Mouse (Mus musculus): Measurements from ENCODE around the gene Rap1a. TPM values are rescaled to one million over a fixed set of nuclear protein-coding genes. Genes with fewer than 3 reads are reported as not detected.

Gene Rap1a
- polyA plus RNA-seq, 1 experiment, result 150 TPM

- Histone ChIP-seq H3K4me3 (ENCODE audit: insufficient read depth, low read length) (no peak overlapping the region), H3K27ac (ENCODE audit: insufficient read depth, low read length) (no peak overlapping the region), H3K4me1 (ENCODE audit: control insufficient read depth, insufficient read depth, low read length) (no peaks in the 10 kb centered on the region)
- TF ChIP-seq POLR2A (IDR thresholded peaks at IDR 0.05; ENCODE audit: low read depth, low read length) (0 out of 2 replicates have a peak, but pooled peaks have one; percentile 9), CTCF (IDR thresholded peaks at IDR 0.05; ENCODE audit: borderline replicate concordance, insufficient read depth, low read length) (no peak)
These were observed 79.4 kb downstream of the Rap1a start for GRCm38 (mm10) chr3:105721681-105722201.

DNA sequence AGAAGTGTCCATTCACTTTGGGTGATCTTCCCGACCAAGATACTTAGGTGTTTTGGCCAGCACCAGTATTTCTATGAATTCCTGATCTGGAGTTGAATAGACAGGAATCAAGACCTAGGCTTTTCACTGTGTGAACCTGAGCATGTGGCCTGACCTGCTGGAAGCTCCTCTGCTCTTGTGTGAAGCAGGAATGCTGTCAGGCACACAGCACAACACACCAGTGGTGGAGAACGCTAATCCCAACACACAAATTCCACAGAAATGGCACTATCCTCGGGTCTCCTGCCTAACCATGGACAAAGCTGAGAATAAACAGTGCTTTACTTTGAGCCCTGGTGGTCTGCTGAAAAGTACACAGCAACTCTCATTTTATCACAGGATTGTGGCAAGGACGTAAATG lies 80.6 kb downstream of the Rap1a start:
- TF ChIP-seq POLR2A (IDR thresholded peaks at IDR 0.05; ENCODE audit: low read depth, low read length), result no peak; the same call in 1 of the 2 replicates
- no peak for TF ChIP-seq CTCF (IDR thresholded peaks at IDR 0.05; ENCODE audit: borderline replicate concordance, insufficient read depth, low read length)
- no peaks in the 10 kb centered on the region for H3K4me1 ChIP-seq (ENCODE audit: control insufficient read depth, insufficient read depth, low read length)
- no peak overlapping the region for H3K4me3 ChIP-seq (ENCODE audit: insufficient read depth, low read length)
- H3K27ac ChIP-seq (ENCODE audit: insufficient read depth, low read length), result no peak overlapping the region

- TF ChIP-seq CTCF (IDR thresholded peaks at IDR 0.05; ENCODE audit: borderline replicate concordance, insufficient read depth, low read length), result no peak
- TF ChIP-seq POLR2A (IDR thresholded peaks at IDR 0.05; ENCODE audit: low read depth, low read length), result no peak
- Histone ChIP-seq H3K27ac (ENCODE audit: insufficient read depth, low read length) (no peak overlapping the region), H3K4me3 (ENCODE audit: insufficient read depth, low read length) (no peak overlapping the region), H3K4me1 (ENCODE audit: control insufficient read depth, insufficient read depth, low read length) (no peaks in the 10 kb centered on the region)
These were observed 81.2 kb downstream of the Rap1a start for GRCm38 (mm10) chr3:105719979-105720378.

DNA sequence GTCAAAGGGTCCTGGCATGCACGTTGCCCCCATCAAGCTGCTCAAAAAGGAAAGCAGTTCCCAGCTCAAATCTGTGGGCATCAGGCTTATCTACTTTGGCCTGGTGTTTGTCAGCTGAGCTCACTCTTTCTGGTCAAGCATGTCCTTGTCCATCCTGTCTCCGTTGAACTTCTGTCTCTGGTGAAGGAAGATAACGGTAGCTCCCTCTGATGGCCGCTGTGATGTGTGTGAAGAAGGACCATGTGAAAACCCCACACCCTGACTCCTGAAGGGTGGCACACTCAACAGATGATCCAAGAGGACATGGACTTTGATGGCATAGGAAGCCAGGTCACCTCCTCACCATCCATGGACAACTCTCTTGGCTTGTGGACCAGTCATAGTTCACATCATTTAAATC lies 82.4 kb downstream of the Rap1a start:
- peak; percentile 16; the same call in 1 of the 2 replicates for TF ChIP-seq POLR2A (IDR thresholded peaks at IDR 0.05; ENCODE audit: low read depth, low read length)
- TF ChIP-seq CTCF (IDR thresholded peaks at IDR 0.05; ENCODE audit: borderline replicate concordance, insufficient read depth, low read length), result no peak
- no peak overlapping the region for H3K27ac ChIP-seq (ENCODE audit: insufficient read depth, low read length)

GRCm38 (mm10) chr3:105717856-105718555 lies 83.1 kb downstream of the Rap1a start:
- no peak for TF ChIP-seq POLR2A (IDR thresholded peaks at IDR 0.05; ENCODE audit: low read depth, low read length)
- Histone ChIP-seq H3K27ac (ENCODE audit: insufficient read depth, low read length) (no peak overlapping the region), H3K4me1 (ENCODE audit: control insufficient read depth, insufficient read depth, low read length) (no peaks in the 10 kb centered on the region), H3K4me3 (ENCODE audit: insufficient read depth, low read length) (no peak overlapping the region)

More for the DNA sequence above, 82.4 kb downstream of the Rap1a start:
- H3K4me1 ChIP-seq (ENCODE audit: control insufficient read depth, insufficient read depth, low read length), result no peaks in the 10 kb centered on the region
- no peak overlapping the region for H3K4me3 ChIP-seq (ENCODE audit: insufficient read depth, low read length)

GRCm38 (mm10) chr3:105716353-105717000 lies 84.7 kb downstream of the Rap1a start:
- H3K4me3 ChIP-seq (ENCODE audit: insufficient read depth, low read length), result no peak overlapping the region
- H3K27ac ChIP-seq (ENCODE audit: insufficient read depth, low read length), result no peak overlapping the region
- TF ChIP-seq CTCF (IDR thresholded peaks at IDR 0.05; ENCODE audit: borderline replicate concordance, insufficient read depth, low read length) (no peak), POLR2A (IDR thresholded peaks at IDR 0.05; ENCODE audit: low read depth, low read length) (no peak)
- no peaks in the 10 kb centered on the region for H3K4me1 ChIP-seq (ENCODE audit: control insufficient read depth, insufficient read depth, low read length)

- H3K4me1 ChIP-seq (ENCODE audit: control insufficient read depth, insufficient read depth, low read length), result peaks cover 3% of the 10 kb centered on the region; the same call in 1 of the 2 replicates
- H3K4me3 ChIP-seq (ENCODE audit: insufficient read depth, low read length), result no peak overlapping the region
- no peak overlapping the region for H3K27ac ChIP-seq (ENCODE audit: insufficient read depth, low read length)
- no peak for TF ChIP-seq CTCF (IDR thresholded peaks at IDR 0.05; ENCODE audit: borderline replicate concordance, insufficient read depth, low read length)
- TF ChIP-seq POLR2A (IDR thresholded peaks at IDR 0.05; ENCODE audit: low read depth, low read length), result no peak
These were observed 86.3 kb downstream of the Rap1a start for GRCm38 (mm10) chr3:105714820-105715167.

DNA sequence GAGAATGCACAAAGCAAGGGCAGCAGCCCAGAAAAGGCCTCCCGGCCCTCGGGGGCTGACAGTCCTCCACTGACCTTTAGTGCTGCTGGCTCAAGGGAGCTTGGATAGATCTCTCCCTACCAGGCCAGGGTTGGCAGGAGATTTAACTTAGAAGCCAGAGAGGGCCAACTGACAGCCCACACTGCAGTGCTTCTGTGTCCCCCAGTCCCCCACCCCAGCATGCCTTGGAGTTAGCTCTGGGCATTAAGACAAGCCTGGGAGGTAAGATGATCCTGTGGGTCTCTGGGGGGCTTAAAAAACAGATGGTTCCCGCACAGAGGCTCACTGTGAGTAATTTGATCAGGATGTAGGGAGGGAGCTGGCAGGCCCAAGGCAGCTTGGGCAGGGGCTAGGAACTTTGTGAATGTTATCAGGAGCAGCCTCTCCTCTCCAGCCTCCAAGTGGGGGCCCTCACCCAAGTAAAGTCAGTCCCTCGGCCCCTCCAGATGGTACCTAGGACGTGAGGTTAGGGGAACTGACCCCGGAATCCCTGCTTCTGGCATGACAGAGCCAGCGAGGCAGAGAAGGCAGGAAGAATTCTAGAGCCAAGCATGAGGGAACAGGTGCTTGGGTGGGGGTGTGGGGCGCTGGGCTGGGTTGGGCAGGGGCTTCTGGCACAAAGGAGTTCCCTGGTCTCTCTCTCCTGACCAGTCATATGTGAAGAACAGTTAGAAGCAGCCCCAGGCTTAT lies 86.9 kb downstream of the Rap1a start:
- Histone ChIP-seq H3K4me1 (ENCODE audit: control insufficient read depth, insufficient read depth, low read length) (peaks cover 3% of the 10 kb centered on the region; the same call in 1 of the 2 replicates), H3K27ac (ENCODE audit: insufficient read depth, low read length) (no peak overlapping the region), H3K4me3 (ENCODE audit: insufficient read depth, low read length) (no peak overlapping the region)
- TF ChIP-seq CTCF (IDR thresholded peaks at IDR 0.05; ENCODE audit: borderline replicate concordance, insufficient read depth, low read length) (no peak), POLR2A (IDR thresholded peaks at IDR 0.05; ENCODE audit: low read depth, low read length) (no peak)

- Histone ChIP-seq H3K4me3 (ENCODE audit: insufficient read depth, low read length) (no peak overlapping the region), H3K4me1 (ENCODE audit: control insufficient read depth, insufficient read depth, low read length) (peaks cover 3% of the 10 kb centered on the region; the same call in 1 of the 2 replicates), H3K27ac (ENCODE audit: insufficient read depth, low read length) (no peak overlapping the region)
- TF ChIP-seq POLR2A (IDR thresholded peaks at IDR 0.05; ENCODE audit: low read depth, low read length) (no peak), CTCF (IDR thresholded peaks at IDR 0.05; ENCODE audit: borderline replicate concordance, insufficient read depth, low read length) (no peak)
These were observed 88.3 kb downstream of the Rap1a start for GRCm38 (mm10) chr3:105712827-105713226.

Measured in embryonic fibroblast, embryonic 13.5 days (primary cell).